7 mouse cellular contexts compared by ENCODE assay signal in genomic region chr8:94199202-94199869, GRCm38 (mm10). TPM values are rescaled to one million over a fixed set of nuclear protein-coding genes. Genes with fewer than 3 reads are reported as not detected.
DNase-seq lines count a peak whose midpoint lies in the region; ATAC-seq and TF ChIP-seq lines count a peak whose summit lies in the region.

No protein-coding gene starts in this region.

- intact Hi-C loops in gastrocnemius, postnatal 14 days (cut with DNase I; ENCODE audit: low total_unique reads): no loop called here

- no peaks in the 10 kb centered on the region for H3K4me1 ChIP-seq in ES-E14 (ENCODE audit: control insufficient read depth in 2 of 2, insufficient read depth in 2 of 2, low read length in 2 of 2, poor library complexity in 1 of 2)
- H3K4me1 ChIP-seq in lung, postnatal 0 days (ENCODE audit: insufficient read depth, low read depth, low read length): no peaks in the 10 kb centered on the region

- WGBS in lung, postnatal 0 days: 42% methylated on average over 10 of the region's 10 CpGs

- H3K27ac ChIP-seq in ES-E14 (ENCODE audit: insufficient read depth, low read depth, low read length, poor library complexity, severe bottlenecking): no peak overlapping the region
- H3K27ac ChIP-seq in lung, postnatal 0 days (ENCODE audit: low read length): no peak overlapping the region

- in situ Hi-C loops in ES-E14 (cut with MboI; ENCODE audit: low sequenced_read_pairs in 2 of 2, unreplicated experiment in 2 of 2): no loop called here

- peak; percentile 64 for DNase-seq in CD4-positive helper T cell, adult 2 months (ENCODE audit: low read depth, low spot score)
- DNase-seq in ES-E14 (ENCODE audit: low read depth, low spot score): peak; percentile 75
- DNase-seq in cerebellum, postnatal 10 days: peak; percentile 73 to 84
- peak; percentile 30 for DNase-seq in gastrocnemius, postnatal 14 days
- peak; percentile 77 for DNase-seq in kidney, postnatal 10 days
- DNase-seq in lung, postnatal 0 days (ENCODE audit: low spot score): peak; percentile 75
- peak; percentile 72 for DNase-seq in retina, postnatal 7 days (ENCODE audit: low read depth, low spot score)

- no peak for TF ChIP-seq EP300 in lung, postnatal 0 days (IDR thresholded peaks at IDR 0.05)

- no peaks in the 10 kb centered on the region for H3K36me3 ChIP-seq in ES-E14 (ENCODE audit: control insufficient read depth, insufficient read depth, low read length, poor library complexity, severe bottlenecking)
- H3K36me3 ChIP-seq in lung, postnatal 0 days (ENCODE audit: insufficient read depth, low read length): no peaks in the 10 kb centered on the region

- H3K4me2 ChIP-seq in lung, postnatal 0 days (replicated peaks; ENCODE audit: low read depth, low read length): no peak overlapping the region

- no peaks in the 10 kb centered on the region for H3K9me3 ChIP-seq in ES-E14 (ENCODE audit: control insufficient read depth, insufficient read depth, low read depth, low read length)
- H3K9me3 ChIP-seq in lung, postnatal 0 days (ENCODE audit: low read length): no peaks in the 10 kb centered on the region

- no peaks in the 10 kb centered on the region for H3K27me3 ChIP-seq in lung, postnatal 0 days (replicated peaks; ENCODE audit: insufficient read depth, low read length)

- no peak overlapping the region for H3K9ac ChIP-seq in ES-E14 (ENCODE audit: insufficient read depth, low read depth, low read length, poor library complexity, severe bottlenecking)
- H3K9ac ChIP-seq in lung, postnatal 0 days (replicated peaks; ENCODE audit: low read depth): no peak overlapping the region

- H3K4me3 ChIP-seq in ES-E14 (ENCODE audit: insufficient read depth in 1 of 2, low read depth in 1 of 2, low read length in 2 of 2, poor library complexity in 1 of 2, severe bottlenecking in 1 of 2): no peak overlapping the region
- H3K4me3 ChIP-seq in lung, postnatal 0 days (ENCODE audit: low read depth, low read length): no peak overlapping the region

- peak; percentile 88 for TF ChIP-seq CTCF in lung, postnatal 0 days (IDR thresholded peaks at IDR 0.05)

- peak; percentile 47 for ATAC-seq in lung, postnatal 0 days

TF ChIP-seq in ES-E14, 5 proteins besides CTCF, POLR2A, EP300 and RAD21:
- TF ChIP-seq CHD2 (IDR thresholded peaks at IDR 0.05; ENCODE audit: low read depth, low read length) (no peak), ZC3H11A (IDR thresholded peaks at IDR 0.05; ENCODE audit: borderline replicate concordance, low read depth, low read length) (peak; percentile 98), HCFC1 (IDR thresholded peaks at IDR 0.05; ENCODE audit: borderline replicate concordance, insufficient read depth, low read length) (no peak), MAFK (IDR thresholded peaks at IDR 0.05; ENCODE audit: insufficient read depth, low read depth, low read length) (no peak), ZNF384 (IDR thresholded peaks at IDR 0.05; ENCODE audit: low read depth, low read length) (no peak)

RNA-seq across cellular contexts. Expression of gene Nup93, which starts 15.0 kb away (rescaled TPM):
- 82.8 and 92.5 TPM in 2 replicates for total RNA-seq in ES-E14 (2012; rRNA removed)
- total RNA-seq in gastrocnemius, postnatal 14 days (2021): 10 to 100 TPM in 1 of 2 experiments, 1 to 10 TPM in 1; 10.0 to 13.2 TPM
- polyA plus RNA-seq in lung, postnatal 0 days (2015; fragmentation: Nextera tagmentation; extraction: Ambion mirVana): 26.7 and 27.1 TPM in 2 replicates

RNA-seq across cellular contexts. Expression of gene Mt1, which starts 20.5 kb away (rescaled TPM):
- total RNA-seq in ES-E14 (2012; rRNA removed): 306 and 332 TPM in 2 replicates
- total RNA-seq in gastrocnemius, postnatal 14 days (2021): 100 to 1,000 TPM in 1 of 2 experiments, 10 to 100 TPM in 1; 18.6 to 129 TPM
- 836 and 858 TPM in 2 replicates for polyA plus RNA-seq in lung, postnatal 0 days (2015; fragmentation: Nextera tagmentation; extraction: Ambion mirVana)

RNA-seq across cellular contexts. Expression of gene Mt2, which starts 26.9 kb away (rescaled TPM):
- total RNA-seq in ES-E14 (2012; rRNA removed): 541 and 635 TPM in 2 replicates
- total RNA-seq in gastrocnemius, postnatal 14 days (2021): 100 to 1,000 TPM in 1 of 2 experiments, 10 to 100 TPM in 1; 20.2 to 206 TPM
- 143 and 159 TPM in 2 replicates for polyA plus RNA-seq in lung, postnatal 0 days (2015; fragmentation: Nextera tagmentation; extraction: Ambion mirVana)

RNA-seq across cellular contexts. Expression of gene Mt3, which starts 46.9 kb away (rescaled TPM):
- 2.1 and 6.6 TPM in 2 replicates for total RNA-seq in ES-E14 (2012; rRNA removed)
- total RNA-seq in gastrocnemius, postnatal 14 days (2021): 10 to 100 TPM in 1 of 2 experiments, 1 to 10 TPM in 1; 5.8 to 11.2 TPM
- 2.6 TPM in 2 replicates for polyA plus RNA-seq in lung, postnatal 0 days (2015; fragmentation: Nextera tagmentation; extraction: Ambion mirVana)
